Mouse (Mus musculus) v-Abl transformed pro-B cells (cell line): ENCODE data around the gene Gm13083.
"Not testable (repeated sequence)": the region's sequence is repeated elsewhere in the genome, so short reads cannot be mapped to it uniquely, and the experiment has no call there.

Experiments
- in situ Hi-C, 2 experiments: fragments of 400-800 bp; cut with MboI; formaldehyde crosslinking; loops; one replicate each; pipeline ENCODE4 v1.15.1; 2025; ENCODE audit not compliant: unreplicated experiment in 2 of 2

Gm13083 gene

GRCm38 (mm10) chr4:143614703-143615102, at the start of gene Gm13083:
TSS of gene Gm13083 (plus strand) at chr4:143615003.
- in situ Hi-C loops, result not testable (repeated sequence)

- in situ Hi-C loops, result not testable (repeated sequence)
Observed at GRCm38 (mm10) chr4:143611927-143612326, 2.9 kb upstream of the Gm13083 start.

- in situ Hi-C loops, result not testable (repeated sequence)
Observed at GRCm38 (mm10) chr4:143618101-143618500, 3.3 kb downstream of the Gm13083 start.

- in situ Hi-C loops, result not testable (repeated sequence)
Observed at GRCm38 (mm10) chr4:143657146-143657545, 42.3 kb downstream of the Gm13083 start, which contains the start of gene Gm13088. TSS of gene Gm13088 (minus strand) at chr4:143657246.
